Mouse (Mus musculus): ENCODE results near the gene Usp32. TPM values are rescaled to one million over a fixed set of nuclear protein-coding genes. Genes with fewer than 3 reads are reported as not detected.
A peak's percentile ranks its signal among the peaks of the same experiment; 100 is the strongest.

Usp32 gene
- total RNA-seq, 2 experiments from 2014 or later, result 21.8 to 22.7 TPM

GRCm38 (mm10) chr11:84957591-84958270 lies 182.2 kb downstream of the Usp32 start, which contains the start of gene Car4:
Gene Car4, plus strand, starts transcription at chr11:84957786.
- DNase-seq, result peak; percentile 34 to 38
- intact Hi-C loops (cut with DNase I), result loop anchor here (2.0 kb wide), 1 partner anchor 19 kb away; no protein-coding TSS in a partner anchor

GRCm38 (mm10) chr11:84957171-84957570 lies 182.8 kb downstream of the Usp32 start:
- no peak for DNase-seq
- intact Hi-C loops (cut with DNase I), result loop anchor here (2.0 kb wide), 1 partner anchor 20 kb away; no protein-coding TSS in a partner anchor

GRCm38 (mm10) chr11:84956400-84956799 lies 183.6 kb downstream of the Usp32 start:
- intact Hi-C loops (cut with DNase I), result loop anchor here (2.0 kb wide), 1 partner anchor 20 kb away; no protein-coding TSS in a partner anchor
- no peak for DNase-seq

- no peak for DNase-seq
- intact Hi-C loops (cut with DNase I), result no loop called here
Measured at GRCm38 (mm10) chr11:84952611-84953010, 187.3 kb downstream of the Usp32 start.

GRCm38 (mm10) chr11:84948526-84948925 lies 191.4 kb downstream of the Usp32 start:
- no peak for DNase-seq
- intact Hi-C loops (cut with DNase I), result no loop called here

GRCm38 (mm10) chr11:84948114-84948513 lies 191.8 kb downstream of the Usp32 start:
- intact Hi-C loops (cut with DNase I), result no loop called here
- no peak for DNase-seq

GRCm38 (mm10) chr11:84947206-84947605 lies 192.8 kb downstream of the Usp32 start:
- no peak for DNase-seq
- intact Hi-C loops (cut with DNase I), result no loop called here

GRCm38 (mm10) chr11:84945841-84946240 lies 194.1 kb downstream of the Usp32 start:
- intact Hi-C loops (cut with DNase I), result no loop called here
- no peak for DNase-seq

- DNase-seq, result no peak
- intact Hi-C loops (cut with DNase I), result loop anchor here (5.0 kb wide), 1 partner anchor 32 kb away; no protein-coding TSS in a partner anchor
Measured at GRCm38 (mm10) chr11:84944639-84945435, 195.1 kb downstream of the Usp32 start.

GRCm38 (mm10) chr11:84943948-84944347 lies 196.0 kb downstream of the Usp32 start:
- intact Hi-C loops (cut with DNase I), result loop anchor here (5.0 kb wide), 1 partner anchor 33 kb away; no protein-coding TSS in a partner anchor

GRCm38 (mm10) chr11:84940140-84940539 lies 199.8 kb downstream of the Usp32 start:
- intact Hi-C loops (cut with DNase I), result loop anchor here (5.0 kb wide), 1 partner anchor 37 kb away; no protein-coding TSS in a partner anchor
- no peak for DNase-seq

More at GRCm38 (mm10) chr11:84943948-84944347, 196.0 kb downstream of the Usp32 start:
- DNase-seq, result peak; percentile 65 to 79

- intact Hi-C loops (cut with DNase I), result loop anchor here (5.0 kb wide), 1 partner anchor 38 kb away; no protein-coding TSS in a partner anchor
Measured at GRCm38 (mm10) chr11:84939508-84940053, 200.4 kb downstream of the Usp32 start.

More at GRCm38 (mm10) chr11:84939508-84940053, 200.4 kb downstream of the Usp32 start:
- no peak for DNase-seq

Other genes with a start within 250 kb of the Usp32 start
- 1 to 10 TPM; 8.5 to 8.6 TPM for gene Znhit3, start 223.8 kb downstream of the Usp32 start, total RNA-seq (2021)
- 10 to 100 TPM; 63.6 to 82.3 TPM for gene Car4, start 182.4 kb downstream of the Usp32 start, total RNA-seq (2021)
- gene 1700125H20Rik, start 30.2 kb upstream of the Usp32 start, total RNA-seq (2021), result not detected
- gene Appbp2, start 95.0 kb upstream of the Usp32 start, total RNA-seq (2021), result 10 to 100 TPM; 20.4 to 21.0 TPM
- 10 to 100 TPM; 11.6 to 11.8 TPM for gene Ppm1d, start 171.1 kb upstream of the Usp32 start, total RNA-seq (2021)
- gene Bcas3, start 213.0 kb upstream of the Usp32 start, total RNA-seq (2021), result 10 to 100 TPM; 33.7 to 39.2 TPM

Measured in heart, postnatal 14 days (tissue).